Mouse (Mus musculus): ENCODE measurements around the gene Ppfia1. TPM values are rescaled to one million over a fixed set of nuclear protein-coding genes. Genes with fewer than 3 reads are reported as not detected.

Gene Ppfia1
- polyA plus RNA-seq, 2 experiments from 2014 or later: 24.3 to 24.7 TPM

GRCm38 (mm10) chr7:144549904-144550566 lies 3.5 kb downstream of the Ppfia1 start:
- ATAC-seq: no peak

DNA sequence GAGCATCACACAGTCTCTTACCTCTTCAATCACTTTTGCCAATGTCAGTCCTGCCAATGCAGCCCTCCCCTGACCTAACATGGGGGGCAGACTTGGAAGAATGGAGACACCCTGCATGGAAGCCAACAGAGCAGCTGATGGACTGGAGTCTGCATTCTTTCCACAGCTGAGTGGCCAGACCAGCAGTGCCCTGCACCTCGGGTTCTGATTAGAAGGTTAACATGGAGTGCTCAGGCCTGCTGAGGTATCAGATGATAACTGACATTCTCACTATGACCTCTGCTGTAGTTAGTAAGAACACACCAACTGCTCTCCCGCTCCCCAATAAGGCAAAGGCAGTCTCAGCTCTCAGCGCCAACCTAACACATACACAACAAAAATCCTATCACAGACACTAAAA lies 8.3 kb downstream of the Ppfia1 start:
- no peak for ATAC-seq

DNA sequence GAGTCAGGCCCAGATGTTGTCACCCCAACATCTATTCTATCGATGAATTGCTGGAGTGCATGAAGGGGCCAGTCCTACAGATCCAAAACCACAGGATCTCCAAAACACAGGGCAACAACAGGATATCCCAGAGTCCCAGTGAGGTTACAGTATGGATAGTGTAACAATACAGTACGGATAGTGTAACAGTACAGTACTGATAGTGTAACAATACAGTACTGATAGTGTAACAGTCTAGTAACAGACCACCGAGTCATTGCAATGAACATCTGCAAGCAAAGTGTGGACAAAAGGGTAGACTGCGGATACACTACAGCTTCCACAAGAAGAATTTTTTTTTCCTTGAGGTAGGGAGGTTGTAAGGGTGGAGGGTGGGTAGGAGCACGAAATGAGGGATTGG lies 12.2 kb downstream of the Ppfia1 start:
- ATAC-seq: no peak

DNA sequence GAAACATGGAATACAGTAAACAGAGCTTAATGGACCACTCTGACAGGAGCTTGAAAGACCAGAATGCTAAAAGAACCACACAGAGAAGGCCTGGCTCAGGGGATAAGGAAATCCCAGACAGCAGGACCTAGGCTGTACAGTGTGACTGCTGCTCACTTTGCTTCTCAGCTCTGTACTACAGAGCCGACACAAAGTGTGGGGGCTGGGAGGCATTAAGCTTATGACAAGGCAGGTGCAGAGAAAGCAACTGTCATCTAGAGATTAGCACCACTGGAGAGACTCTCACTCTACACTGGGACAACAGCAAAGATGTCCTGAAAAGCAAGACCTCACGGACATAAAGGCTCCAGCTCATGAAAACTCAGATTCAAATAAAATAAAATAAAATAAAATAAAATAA lies 14.4 kb downstream of the Ppfia1 start:
- no peak for ATAC-seq

- no peak for ATAC-seq
These were observed 15.4 kb downstream of the Ppfia1 start for GRCm38 (mm10) chr7:144538030-144538644.

- no peak for ATAC-seq
These were observed 17.2 kb downstream of the Ppfia1 start for GRCm38 (mm10) chr7:144536367-144536766.

DNA sequence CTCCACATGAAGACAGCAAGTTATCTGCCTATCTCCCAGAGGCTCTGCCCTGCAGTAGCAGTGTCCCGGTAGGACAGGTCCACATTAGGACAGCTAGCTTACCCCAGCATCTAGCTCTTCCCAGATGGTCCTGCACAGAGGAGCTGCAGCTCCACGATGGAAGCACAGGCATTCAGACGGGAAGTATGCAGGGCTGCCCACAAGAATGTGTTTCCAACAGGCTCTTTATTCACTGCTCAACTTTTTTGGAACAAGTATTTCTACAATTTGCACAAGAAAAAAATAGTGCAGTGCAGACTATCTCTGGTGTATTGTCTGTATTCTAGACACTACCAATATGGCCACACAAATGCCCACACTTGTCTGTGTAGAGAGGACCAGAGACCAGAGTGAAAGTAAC lies 18.8 kb downstream of the Ppfia1 start:
- ATAC-seq: no peak

DNA sequence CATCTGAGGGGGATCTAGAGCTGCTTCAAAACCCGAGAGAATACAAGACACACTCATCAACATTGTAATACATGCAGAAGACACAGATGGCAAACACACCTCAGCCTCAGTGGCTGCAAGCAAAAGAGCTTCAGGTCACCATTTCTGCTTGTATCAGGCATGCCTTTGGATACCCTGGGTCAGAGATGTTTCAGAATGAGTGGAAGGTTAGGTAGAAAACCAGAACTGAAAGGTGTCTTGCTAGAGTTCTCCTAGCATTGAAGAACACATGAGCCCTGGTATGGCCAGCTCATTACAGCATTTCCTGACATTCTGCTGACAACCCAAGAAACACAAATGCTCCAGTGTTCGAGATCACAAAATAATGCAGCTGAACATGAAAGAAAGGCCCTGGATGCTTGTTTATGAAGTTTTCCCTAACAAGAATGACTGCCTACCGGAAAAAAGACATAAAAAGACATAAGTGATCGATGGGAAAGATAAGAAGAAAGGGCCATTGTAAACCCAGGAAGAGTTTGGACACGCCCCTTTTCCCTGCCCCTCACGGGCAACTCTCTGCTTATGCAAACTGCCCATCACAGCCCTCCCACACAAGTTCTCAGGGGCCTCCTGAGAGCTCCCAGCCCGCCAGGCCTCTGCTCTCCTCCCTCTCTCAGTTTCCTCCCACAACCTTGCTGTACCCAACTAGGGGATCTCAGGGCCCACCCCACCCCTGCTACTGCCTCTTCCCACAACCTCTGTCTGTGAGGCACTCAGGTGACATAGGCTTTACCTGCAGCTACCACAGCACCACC lies 21.7 kb downstream of the Ppfia1 start:
- peak; percentile 23 for ATAC-seq

GRCm38 (mm10) chr7:144529851-144530250 lies 23.7 kb downstream of the Ppfia1 start:
- ATAC-seq: no peak

GRCm38 (mm10) chr7:144527723-144528221 lies 25.8 kb downstream of the Ppfia1 start:
- no peak for ATAC-seq

GRCm38 (mm10) chr7:144526649-144527048 lies 26.9 kb downstream of the Ppfia1 start:
- no peak for ATAC-seq

- no peak for ATAC-seq
These were observed 28.9 kb downstream of the Ppfia1 start for GRCm38 (mm10) chr7:144524427-144525191.

- ATAC-seq: no peak
These were observed 30.1 kb downstream of the Ppfia1 start for GRCm38 (mm10) chr7:144523415-144523814.

DNA sequence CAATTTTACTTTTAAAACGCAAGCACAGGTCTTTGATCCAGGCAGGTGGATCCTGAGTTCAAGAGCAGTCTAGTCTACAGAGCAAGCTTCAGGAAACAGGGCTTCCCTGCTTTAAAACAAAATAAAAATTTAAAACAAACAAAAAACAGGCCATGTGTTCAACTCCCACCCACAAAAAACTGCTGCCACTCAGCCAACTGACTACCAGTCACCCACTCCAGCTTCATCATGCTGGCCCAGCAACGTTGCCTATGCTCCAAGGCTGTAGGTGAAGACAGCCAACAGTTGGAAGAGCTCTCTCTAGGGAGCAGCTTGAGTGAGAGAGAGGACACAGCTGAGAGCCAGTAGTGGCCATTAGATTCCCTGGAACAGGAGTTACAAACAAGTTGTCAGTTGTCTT lies 31.6 kb downstream of the Ppfia1 start:
- ATAC-seq: no peak

GRCm38 (mm10) chr7:144519852-144520251 lies 33.7 kb downstream of the Ppfia1 start:
- ATAC-seq: no peak

- no peak for ATAC-seq
These were observed 36.8 kb downstream of the Ppfia1 start for GRCm38 (mm10) chr7:144516711-144517110.

GRCm38 (mm10) chr7:144509090-144509489 lies 44.4 kb downstream of the Ppfia1 start:
- ATAC-seq: no peak

GRCm38 (mm10) chr7:144506807-144507206 lies 46.7 kb downstream of the Ppfia1 start:
- ATAC-seq: no peak

DNA sequence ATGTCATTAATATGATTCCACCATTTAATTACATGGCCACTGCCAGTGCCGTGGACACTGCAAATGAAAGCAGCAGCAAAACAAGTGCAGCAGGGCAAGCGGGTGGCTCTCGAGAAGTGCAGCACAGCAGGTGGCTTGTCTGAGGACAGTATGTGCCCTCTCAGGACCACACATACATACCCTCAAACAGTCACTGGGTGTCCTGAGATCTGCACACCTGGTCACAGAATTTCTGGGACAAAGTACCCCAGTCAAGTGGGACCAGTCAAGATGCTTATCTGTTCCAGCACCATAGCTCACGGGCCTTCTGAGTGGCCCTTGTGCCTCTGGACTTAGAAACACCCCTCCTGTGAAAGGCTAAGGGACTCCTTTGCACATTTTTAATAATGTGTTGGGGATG lies 49.6 kb downstream of the Ppfia1 start:
- no peak for ATAC-seq

- no peak for ATAC-seq
These were observed 60.6 kb downstream of the Ppfia1 start for GRCm38 (mm10) chr7:144492931-144493330.

DNA sequence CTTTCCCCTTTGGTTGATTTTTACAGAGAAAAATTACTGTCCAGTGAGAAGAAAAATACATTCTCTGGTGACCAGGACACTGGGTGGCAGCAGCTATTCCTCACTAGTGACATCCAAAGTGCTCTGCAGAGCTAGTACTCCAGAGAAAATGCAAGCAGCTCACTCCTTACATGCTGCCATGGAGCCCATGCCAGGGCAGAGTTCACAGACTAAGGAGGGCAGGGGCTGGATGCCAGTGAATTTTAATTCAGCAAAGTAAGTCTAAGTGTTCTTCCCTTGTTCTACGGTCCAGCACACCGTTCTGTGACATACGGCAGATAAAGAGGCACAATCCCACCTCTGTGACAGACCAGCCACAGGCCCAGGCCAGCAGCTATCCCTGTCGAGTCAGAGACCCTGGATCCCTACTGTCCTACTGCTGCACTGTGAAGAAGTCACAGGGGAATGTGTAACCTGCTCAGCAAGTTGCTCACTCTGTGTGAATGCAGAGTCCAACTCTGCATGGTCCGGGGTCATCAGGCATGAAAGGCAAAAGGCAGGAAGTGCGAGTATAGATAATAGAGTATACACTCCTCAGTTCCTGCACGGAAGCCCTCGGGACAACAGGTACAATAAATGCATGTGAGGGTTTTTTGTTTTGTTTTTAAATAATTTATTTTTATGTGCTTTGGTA lies 63.2 kb downstream of the Ppfia1 start:
- no peak for ATAC-seq

DNA sequence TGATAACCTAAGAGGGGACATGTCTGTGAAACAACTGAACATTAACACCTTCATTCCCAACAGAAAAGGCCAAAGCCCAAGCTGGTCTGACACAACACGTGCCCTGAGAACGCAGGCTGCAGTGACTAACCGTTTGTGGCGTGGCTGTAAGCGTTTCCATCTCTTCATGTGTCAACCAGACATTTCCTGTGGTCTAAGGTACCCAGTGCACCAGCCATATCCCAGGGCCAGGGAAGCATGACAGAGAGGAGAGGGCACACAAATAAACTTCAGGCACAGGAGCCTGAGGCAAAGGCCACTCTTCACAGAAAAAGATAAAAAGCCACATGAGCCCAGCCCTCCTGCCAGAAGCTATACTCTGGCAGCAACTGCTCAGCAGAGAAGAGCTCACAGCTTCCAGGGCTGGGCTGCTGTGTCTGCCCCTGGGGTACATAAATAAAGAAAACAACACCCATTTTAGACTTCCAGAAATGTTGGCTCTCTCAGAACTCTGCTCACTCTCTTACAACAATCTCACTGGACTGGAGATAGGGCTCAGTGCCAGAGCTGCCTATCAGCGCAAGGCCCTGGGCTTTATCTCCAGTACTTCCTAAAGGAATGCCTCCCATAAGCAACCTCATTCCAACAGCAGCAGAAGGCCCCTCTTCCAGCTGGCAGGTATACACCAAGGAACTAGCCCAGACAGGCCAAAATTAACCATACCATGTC lies 64.3 kb downstream of the Ppfia1 start:
- ATAC-seq: no peak

Data from activated CD4-positive, CD25-positive, alpha-beta regulatory T cell, adult 4 months (primary cell).